Mouse (Mus musculus): ENCODE data around the gene Dnajc3.

DNA sequence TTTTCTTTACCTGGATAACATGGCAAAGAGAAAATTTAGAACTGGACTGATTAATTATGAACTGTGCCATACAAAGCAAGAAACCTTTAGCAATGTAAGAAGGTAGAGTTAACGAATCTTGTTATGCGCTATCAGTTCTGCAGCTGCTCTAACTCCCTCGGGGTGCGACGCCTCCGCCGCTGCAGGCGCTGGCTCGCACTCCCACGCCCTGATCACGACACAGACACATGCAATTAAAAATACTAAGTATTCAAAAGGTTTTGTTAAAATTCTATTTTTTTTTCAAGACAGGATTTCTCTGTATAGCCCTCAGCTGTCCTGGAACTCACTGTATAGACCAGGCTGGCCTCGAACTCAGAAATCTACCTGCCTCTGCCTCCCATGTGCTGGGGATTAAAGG, 75.8 kb downstream of the Dnajc3 start:
- TF ChIP-seq MAFK (IDR thresholded peaks at IDR 0.05; ENCODE audit: insufficient read depth, low read depth, low read length), result no peak
- TF ChIP-seq CHD2 (IDR thresholded peaks at IDR 0.05; ENCODE audit: low read depth, low read length), result no peak
